Mouse (Mus musculus) ES-E14 (cell line): ENCODE results near the gene Aars2. TPM values are rescaled to one million over a fixed set of nuclear protein-coding genes. Genes with fewer than 3 reads are reported as not detected.

ENCODE experiments used
- DNase-seq: peaks from one replicate; pipeline ENCODE4 v3.0.0-alpha.2; 2013; ENCODE audit warnings: low read depth, low spot score
- H3K27ac ChIP-seq: 2 replicates; pipeline ENCODE4 v1.5.1; 2012; ENCODE audit warnings: low read depth, mild to moderate bottlenecking, low read length, moderate library complexity, mixed read lengths; ENCODE audit not compliant: poor library complexity, insufficient read depth, severe bottlenecking
- H3K36me3 ChIP-seq: 2 replicates; pipeline ENCODE4 v1.6.1; 2012; ENCODE audit warnings: mild to moderate bottlenecking, low read length, moderate library complexity, mixed read lengths; ENCODE audit not compliant: control insufficient read depth, poor library complexity, insufficient read depth, severe bottlenecking
- H3K4me1 ChIP-seq, 2 experiments: fragments of 150-350 bp in 1 of 2; sonication (generic) in 1 of 2; 2 replicates each; pipeline ENCODE4 v1.6.1; 2012; ENCODE audit warnings: low read length in 2 of 2, mild to moderate bottlenecking in 1 of 2, mixed read lengths in 1 of 2; ENCODE audit not compliant: control insufficient read depth in 2 of 2, insufficient read depth in 2 of 2, poor library complexity in 1 of 2
- H3K4me3 ChIP-seq, 2 experiments: fragments of 150-350 bp in 1 of 2; sonication (generic) in 1 of 2; 2 replicates each; pipeline ENCODE4 v1.5.1; 2012; ENCODE audit warnings: low read length in 2 of 2, low read depth in 1 of 2, mild to moderate bottlenecking in 1 of 2, mixed read lengths in 1 of 2; ENCODE audit not compliant: insufficient read depth in 1 of 2, poor library complexity in 1 of 2, severe bottlenecking in 1 of 2
- H3K9ac ChIP-seq: 2 replicates; pipeline ENCODE4 v1.6.1; 2012; ENCODE audit warnings: low read depth, mild to moderate bottlenecking, low read length, mixed read lengths; ENCODE audit not compliant: poor library complexity, insufficient read depth, severe bottlenecking
- H3K9me3 ChIP-seq: fragments of 150-350 bp; sonication (generic); 2 replicates; pipeline ENCODE4 v1.6.1; 2012; ENCODE audit warnings: low read depth, mild to moderate bottlenecking, low read length; ENCODE audit not compliant: control insufficient read depth, insufficient read depth
- CHD2 ChIP-seq: IDR thresholded peaks from 2 replicates; pipeline ENCODE4 v1.6.1; 2014; ENCODE audit warnings: mild to moderate bottlenecking, low read depth, low read length, inconsistent platforms
- HCFC1 ChIP-seq: IDR thresholded peaks from 2 replicates; pipeline ENCODE4 v1.6.1; 2012; ENCODE audit warnings: low read length, inconsistent platforms, borderline replicate concordance; ENCODE audit not compliant: insufficient read depth
- MAFK ChIP-seq: IDR thresholded peaks from 2 replicates; pipeline ENCODE4 v1.6.1; 2014; ENCODE audit warnings: mild to moderate bottlenecking, low read depth, low read length, inconsistent platforms; ENCODE audit not compliant: insufficient read depth
- ZC3H11A ChIP-seq: IDR thresholded peaks from 2 replicates; pipeline ENCODE4 v1.6.1; 2012; ENCODE audit warnings: low read depth, mild to moderate bottlenecking, inconsistent platforms, low read length, borderline replicate concordance
- ZNF384 ChIP-seq: IDR thresholded peaks from 2 replicates; pipeline ENCODE4 v1.6.1; 2012; ENCODE audit warnings: low read depth, low read length, inconsistent platforms
- in situ Hi-C, 2 experiments: fragments of 600-800 bp; cut with MboI; formaldehyde crosslinking; loops; one replicate each; pipeline ENCODE4 v1.15.1; 2025; ENCODE audit warnings: low sequenced_read_pairs in 2 of 2, inconsistent platforms in 1 of 2; ENCODE audit not compliant: unreplicated experiment in 2 of 2
- total RNA-seq: library from RNA; depleted of rRNA; stranded (reverse); fragments of 300-350 nt; gene quantifications from 2 replicates; pipeline ENCODE4 v1.2.3, GENCODE M21; 2012

Aars2 gene
- total RNA-seq, 1 experiment, result 36.6 TPM

DNA sequence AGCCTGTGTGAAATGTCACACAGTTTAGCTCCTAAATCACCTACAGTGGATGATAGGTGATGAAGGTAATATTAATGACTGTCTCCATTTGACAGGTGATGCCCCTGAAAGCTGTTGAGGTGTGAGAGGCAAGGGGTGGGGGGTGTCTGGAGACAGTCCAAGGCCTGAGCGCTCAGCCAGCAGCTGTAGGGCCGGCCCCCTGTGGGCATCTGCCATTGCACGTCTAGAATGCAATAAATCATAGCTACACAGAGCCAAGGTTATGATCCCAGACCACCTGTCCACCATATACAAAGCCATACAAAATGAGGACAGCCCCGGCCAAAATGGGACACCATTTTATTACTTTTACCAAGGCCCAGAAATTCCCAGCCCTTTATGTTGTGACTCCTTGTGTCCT is 18.3 kb downstream of the Aars2 start:
- H3K27ac ChIP-seq, result no peak overlapping the region
- peaks cover 10% of the 10 kb centered on the region for H3K36me3 ChIP-seq
- TF ChIP-seq CHD2 (no peak), HCFC1 (no peak), ZNF384 (no peak), ZC3H11A (no peak), MAFK (no peak)
- H3K4me3 ChIP-seq, result no peak overlapping the region
- peaks cover 2 to 14% of the 10 kb centered on the region in 2 experiments; a peak in 3 of 4 replicates for H3K4me1 ChIP-seq
- in situ Hi-C loops, result no loop called here
- H3K9ac ChIP-seq, result no peak overlapping the region
- DNase-seq, result no peak
- no peaks in the 10 kb centered on the region for H3K9me3 ChIP-seq

DNA sequence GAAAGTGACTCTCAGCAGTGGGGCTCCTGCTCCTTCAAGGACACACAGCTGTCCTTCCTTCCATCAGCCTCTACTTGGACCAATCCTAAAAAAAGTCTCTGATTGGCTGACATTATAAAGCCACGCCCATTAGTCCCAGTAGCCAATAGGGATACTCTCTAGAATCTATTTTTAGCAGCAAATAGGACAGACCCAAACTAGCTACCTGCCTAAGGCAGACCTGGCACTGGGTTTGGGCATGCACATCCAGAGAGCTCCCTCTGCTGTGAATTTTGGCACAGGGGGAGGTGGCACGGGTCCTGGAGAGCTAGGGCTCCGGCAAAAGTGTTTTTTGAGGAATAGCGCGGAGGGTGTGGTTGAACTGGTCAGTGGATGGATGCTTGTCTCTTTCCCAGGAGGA is 19.9 kb downstream of the Aars2 start:
- no peak for TF ChIP-seq ZC3H11A
- TF ChIP-seq HCFC1, result no peak
- no peak for TF ChIP-seq MAFK
- TF ChIP-seq ZNF384, result no peak
- TF ChIP-seq CHD2, result no peak
- H3K9ac ChIP-seq, result no peak overlapping the region
- DNase-seq, result no peak
- H3K27ac ChIP-seq, result no peak overlapping the region; the same call in 1 of the 2 replicates
- in situ Hi-C loops, result no loop called here
- H3K4me3 ChIP-seq, result peak overlapping the region; percentile 10 to 57; a peak in 3 of 4 replicates
- no peaks in the 10 kb centered on the region for H3K9me3 ChIP-seq
- H3K36me3 ChIP-seq, result no peaks in the 10 kb centered on the region
- H3K4me1 ChIP-seq, result peaks cover 9 to 18% of the 10 kb centered on the region in 2 experiments; a peak in 3 of 4 replicates

DNA sequence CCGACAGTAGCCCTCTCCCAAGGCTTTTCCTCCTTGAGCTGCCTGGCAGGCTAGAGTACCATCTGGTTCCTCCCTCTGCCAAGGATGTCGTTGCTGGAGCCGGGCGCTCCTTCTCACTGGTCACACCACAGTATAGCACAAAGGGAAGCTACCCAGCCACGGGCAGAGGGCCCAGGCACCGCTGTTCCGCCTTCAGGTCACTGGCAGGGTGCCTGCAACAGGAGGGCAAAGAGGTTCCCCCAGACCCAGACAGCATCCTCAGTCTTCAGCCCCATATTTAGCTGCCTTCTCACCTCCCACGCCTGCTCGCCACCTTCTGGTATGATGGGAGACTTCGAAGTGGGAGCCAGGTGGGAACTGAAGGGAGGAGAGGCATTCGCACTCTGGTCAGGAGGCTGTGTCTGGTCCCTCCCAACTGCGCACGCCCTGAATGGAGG is 23.7 kb downstream of the Aars2 start:
- no peak overlapping the region for H3K27ac ChIP-seq
- no peaks in the 10 kb centered on the region for H3K36me3 ChIP-seq
- no peak for DNase-seq
- H3K4me1 ChIP-seq, result peaks cover 9 to 18% of the 10 kb centered on the region in 2 experiments; a peak in 3 of 4 replicates
- no peak overlapping the region for H3K9ac ChIP-seq
- no peaks in the 10 kb centered on the region for H3K9me3 ChIP-seq
- peak overlapping the region in 1 of 2 experiments; percentile 34; a peak in 1 of 4 replicates for H3K4me3 ChIP-seq
- TF ChIP-seq ZC3H11A, result no peak
- no peak for TF ChIP-seq HCFC1
- TF ChIP-seq ZNF384, result no peak
- in situ Hi-C loops, result no loop called here

DNA sequence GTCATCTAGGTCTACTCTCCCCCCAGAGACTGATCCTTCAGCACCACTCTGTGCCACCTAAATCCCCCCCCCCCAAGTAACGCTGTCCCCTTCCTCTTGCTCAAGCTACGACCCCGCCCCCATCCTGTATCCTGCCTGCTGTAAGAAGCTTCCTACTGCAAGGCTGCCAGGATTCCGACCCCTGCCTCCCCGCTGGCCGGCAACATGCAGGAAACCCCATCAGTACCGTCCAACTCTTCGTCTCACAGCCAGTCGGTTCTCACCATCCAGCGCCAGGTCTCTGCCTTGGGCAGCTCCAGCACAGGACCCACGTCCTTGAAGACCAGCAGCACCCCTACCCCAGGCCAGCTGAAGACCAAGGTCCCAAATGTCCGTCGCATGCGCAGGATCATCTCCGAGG is 26.3 kb downstream of the Aars2 start:
- TF ChIP-seq ZC3H11A (no peak), ZNF384 (no peak), HCFC1 (no peak), CHD2 (no peak), MAFK (no peak)
- Histone ChIP-seq H3K36me3 (no peaks in the 10 kb centered on the region), H3K9ac (no peak overlapping the region), H3K4me3 (no peak overlapping the region), H3K4me1 (peaks cover 9 to 11% of the 10 kb centered on the region in 2 experiments; a peak in 2 of 4 replicates), H3K9me3 (no peaks in the 10 kb centered on the region), H3K27ac (no peak overlapping the region)
- in situ Hi-C loops, result no loop called here
- no peak for DNase-seq

DNA sequence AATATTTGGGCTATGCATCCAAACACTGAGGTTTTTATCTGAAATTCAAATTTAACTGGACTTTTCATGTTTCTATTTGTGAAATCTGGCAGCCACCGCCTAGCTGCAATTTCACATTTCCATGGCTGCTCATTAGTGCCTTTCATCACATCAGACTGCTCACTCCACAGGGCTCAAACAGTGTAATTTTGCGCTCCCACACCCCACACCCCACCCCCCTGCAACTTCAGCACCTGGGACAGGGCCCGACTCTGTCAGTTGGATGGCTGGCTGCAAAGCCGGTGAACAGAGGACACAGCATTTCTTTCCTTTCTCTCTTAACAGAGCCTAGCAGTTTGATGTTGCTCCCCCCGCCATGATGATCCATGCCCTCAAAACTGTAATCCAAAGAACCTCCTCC is 29.6 kb downstream of the Aars2 start:
- peaks cover 0 to 7% of the 10 kb centered on the region in 2 experiments; a peak in 1 of 4 replicates for H3K4me1 ChIP-seq
- in situ Hi-C loops, result no loop called here
- DNase-seq, result no peak
- H3K4me3 ChIP-seq, result no peak overlapping the region
- no peaks in the 10 kb centered on the region for H3K36me3 ChIP-seq
- no peaks in the 10 kb centered on the region for H3K9me3 ChIP-seq
- no peak overlapping the region for H3K9ac ChIP-seq
- TF ChIP-seq MAFK (no peak), ZC3H11A (no peak), HCFC1 (no peak), ZNF384 (no peak), CHD2 (no peak)
- H3K27ac ChIP-seq, result no peak overlapping the region
